Comparison of ENCODE assay signal across 9 mouse cellular contexts in the genomic region with DNA sequence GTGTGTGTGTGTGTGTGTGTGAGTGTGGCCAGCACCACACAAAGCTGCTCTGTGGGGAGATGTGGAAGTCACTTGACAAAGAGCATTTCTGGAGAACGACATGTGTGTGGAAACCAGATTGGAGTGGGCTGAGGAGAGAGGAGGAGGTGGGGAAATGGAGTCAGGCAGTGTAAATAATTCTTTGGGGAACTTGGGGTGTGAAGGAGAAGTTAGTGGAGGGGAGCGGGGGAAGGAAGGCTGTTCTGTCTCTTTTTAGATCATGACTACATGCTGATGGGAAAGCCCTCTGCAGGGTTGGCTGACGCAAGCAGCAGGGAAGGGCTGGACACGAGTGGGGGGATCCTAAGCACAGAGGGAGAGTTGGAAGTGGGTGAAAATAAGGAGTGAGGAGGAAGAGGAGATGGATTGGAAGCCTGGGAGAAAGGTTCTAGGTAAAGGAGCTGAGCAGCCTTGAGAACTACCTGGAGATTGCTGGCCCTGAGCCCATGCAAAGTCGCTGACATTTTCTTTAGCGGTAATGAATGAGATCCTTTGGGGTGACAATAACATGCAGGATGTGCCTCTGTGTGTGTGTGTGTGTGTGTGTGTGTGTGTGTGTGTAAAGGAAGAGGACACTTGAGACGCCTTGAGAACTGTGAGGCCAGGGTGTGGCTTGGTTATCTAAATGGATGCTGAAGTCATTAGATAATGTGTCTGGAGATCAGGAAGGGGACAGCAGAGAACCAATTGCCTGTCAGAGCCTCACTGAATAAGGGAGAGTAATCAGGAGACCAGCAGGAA. TPM values are rescaled to one million over a fixed set of nuclear protein-coding genes. Genes with fewer than 3 reads are reported as not detected.
DNase-seq lines count a peak whose midpoint lies in the region; ATAC-seq lines count a peak whose summit lies in the region.
"Had no signal": no experiment of that assay in that cellular context is flagged by ENCODE, and none has a peak within 500 bp of the region (broad histone marks: within the 10 kb centered on the region; RNA-seq: fewer than 3 reads in every experiment).

No protein-coding gene starts in this region.

- no peaks in the 10 kb centered on the region for H3K36me3 ChIP-seq in heart, embryonic 12.5 days
- no peaks in the 10 kb centered on the region for H3K36me3 ChIP-seq in forebrain, embryonic 11.5 days (ENCODE audit: control insufficient read depth, insufficient read depth, low read length)
- no peaks in the 10 kb centered on the region for H3K36me3 ChIP-seq in midbrain, embryonic 10.5 days

- peak; percentile 73 for DNase-seq in layer of hippocampus, adult 11-12 months (ENCODE audit: low spot score)
- no peak for DNase-seq in layer of hippocampus, postnatal 25 days (ENCODE audit: extremely low spot score in 1 of 2, low spot score in 1 of 2)
- DNase-seq in layer of hippocampus, postnatal 10 days (ENCODE audit: low spot score in 2 of 2), result peak; percentile 25 to 44
- peak; percentile 76 to 84 for DNase-seq in right cerebral cortex, adult 2 months (ENCODE audit: low spot score in 2 of 2)
- DNase-seq in forebrain, embryonic 11.5 days (ENCODE audit: low spot score), result no peak
- DNase-seq in midbrain, embryonic 10.5 days (ENCODE audit: low spot score), result no peak
- no peak for DNase-seq in ovary, postnatal 14 days (ENCODE audit: low spot score)
- DNase-seq: gastrocnemius, postnatal 25 days had no signal

- no peak overlapping the region for H3K9ac ChIP-seq in heart, embryonic 12.5 days
- H3K9ac ChIP-seq in forebrain, embryonic 11.5 days (ENCODE audit: low read length), result no peak overlapping the region

- 0 out of 2 replicates have a peak overlapping the region, but pooled peaks have one; percentile 25 for H3K4me2 ChIP-seq in heart, embryonic 12.5 days
- no peak overlapping the region for H3K4me2 ChIP-seq in forebrain, embryonic 11.5 days (ENCODE audit: low read depth, low read length, severe bottlenecking)

- H3K9me3 ChIP-seq in heart, embryonic 12.5 days (replicated peaks), result no peaks in the 10 kb centered on the region
- no peaks in the 10 kb centered on the region for H3K9me3 ChIP-seq in forebrain, embryonic 11.5 days (ENCODE audit: control insufficient read depth, low read length)
- no peaks in the 10 kb centered on the region for H3K9me3 ChIP-seq in midbrain, embryonic 10.5 days (replicated peaks)

- 38% methylated on average over 7 of the region's 7 CpGs for WGBS in heart, embryonic 12.5 days
- WGBS in forebrain, embryonic 11.5 days, result 84% methylated on average over 7 of the region's 7 CpGs
- 82% methylated on average over 7 of the region's 7 CpGs for WGBS in midbrain, embryonic 10.5 days

- H3K27me3 ChIP-seq in heart, embryonic 12.5 days (replicated peaks), result no peaks in the 10 kb centered on the region
- H3K27me3 ChIP-seq in forebrain, embryonic 11.5 days (ENCODE audit: control insufficient read depth, insufficient read depth, low read length), result no peaks in the 10 kb centered on the region
- no peaks in the 10 kb centered on the region for H3K27me3 ChIP-seq in midbrain, embryonic 10.5 days (ENCODE audit: low read depth, poor library complexity, severe bottlenecking)

- ATAC-seq in heart, embryonic 12.5 days (ENCODE audit: insufficient number of reproducible peaks, low FRiP score), result no peak
- ATAC-seq in forebrain, embryonic 11.5 days (replicated peaks; ENCODE audit: low FRiP score), result no peak

- peaks cover 20% of the 10 kb centered on the region for H3K4me1 ChIP-seq in heart, embryonic 12.5 days (replicated peaks)
- no peaks in the 10 kb centered on the region for H3K4me1 ChIP-seq in forebrain, embryonic 11.5 days (replicated peaks; ENCODE audit: control insufficient read depth, insufficient read depth, low read length)
- H3K4me1 ChIP-seq in midbrain, embryonic 10.5 days, result peaks cover 5% of the 10 kb centered on the region

- H3K4me3 ChIP-seq in heart, embryonic 12.5 days, result no peak overlapping the region
- H3K4me3 ChIP-seq in forebrain, embryonic 11.5 days (ENCODE audit: low read depth, low read length), result no peak overlapping the region
- H3K4me3 ChIP-seq in midbrain, embryonic 10.5 days, result no peak overlapping the region

- no peak overlapping the region for H3K27ac ChIP-seq in heart, embryonic 12.5 days (ENCODE audit: poor library complexity, severe bottlenecking)
- H3K27ac ChIP-seq in forebrain, embryonic 11.5 days (ENCODE audit: low read depth, low read length), result no peak overlapping the region
- H3K27ac ChIP-seq in midbrain, embryonic 10.5 days (replicated peaks), result no peak overlapping the region

RNA-seq across cellular contexts. Expression of a gene that starts 35.7 kb away (rescaled TPM):
- total RNA-seq in layer of hippocampus, postnatal 25 days (2021), result under 1 TPM; 0.22 to 0.94 TPM
- polyA plus RNA-seq in heart, embryonic 12.5 days (2016; fragmentation: Nextera tagmentation; extraction: Ambion mirVana), result 0.57 TPM in 1 of 2 replicates, not detected in the other
- 1 to 10 TPM in 1 of 2 experiments, under 1 TPM in 1; 0.31 to 1.0 TPM for total RNA-seq in layer of hippocampus, postnatal 10 days (2021)
- polyA plus RNA-seq in forebrain, embryonic 11.5 days (2014; fragmentation: Nextera tagmentation; extraction: Ambion mirVana), result 0.55 TPM in 1 of 2 replicates, not detected in the other
- polyA plus RNA-seq in midbrain, embryonic 10.5 days (2016; fragmentation: Nextera tagmentation; extraction: Ambion mirVana), result 0.41 TPM in 1 of 2 replicates, not detected in the other
- total RNA-seq: gastrocnemius, postnatal 25 days had no signal

Comparison
In these comparisons a context has a peak if more than half of its experiments do, and no peak if none do; other contexts are left out.
1. DNase-seq: peak in layer of hippocampus, adult 11-12 months (single experiment), layer of hippocampus, postnatal 10 days (2 of 2) and right cerebral cortex, adult 2 months (2 of 2); none in layer of hippocampus, postnatal 25 days (0 of 2), forebrain, embryonic 11.5 days (single experiment), midbrain, embryonic 10.5 days (single experiment) and ovary, postnatal 14 days (single experiment).